Mouse (Mus musculus): ENCODE data around the gene Kcna2. TPM values are rescaled to one million over a fixed set of nuclear protein-coding genes. Genes with fewer than 3 reads are reported as not detected.

Gene Kcna2
- polyA plus RNA-seq, 1 experiment from 2014 or later: 0.87 TPM

DNA sequence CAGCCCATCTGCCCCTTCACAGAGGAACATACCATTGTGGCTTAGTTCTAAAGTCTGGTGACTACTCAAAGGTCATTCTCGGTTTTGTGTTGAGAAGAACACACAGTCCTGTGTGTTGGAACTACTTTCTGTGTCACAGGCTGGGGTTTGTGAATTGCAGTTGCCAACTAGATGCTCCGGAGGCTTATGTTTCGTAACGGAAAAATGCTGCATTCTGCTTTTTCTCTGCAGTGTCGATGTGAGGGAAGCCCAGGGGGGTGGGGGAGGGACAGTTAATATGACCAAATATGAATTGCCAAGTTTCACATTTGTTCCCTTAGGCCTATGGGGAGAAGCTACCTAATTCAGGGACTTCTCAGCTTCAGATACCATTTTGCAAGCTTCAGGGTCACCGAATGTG lies 5.0 kb downstream of the Kcna2 start:
- TF ChIP-seq EP300 (IDR thresholded peaks at IDR 0.05) (no peak), CTCF (IDR thresholded peaks at IDR 0.05) (no peak)
- 64% methylated on average over 6 of the region's 6 CpGs for WGBS
- 0 out of 2 replicates have a peak, but pooled peaks have one; percentile 10 for ATAC-seq
- Histone ChIP-seq H3K9ac (replicated peaks; ENCODE audit: low read depth) (no peak overlapping the region), H3K4me2 (replicated peaks; ENCODE audit: low read depth, low read length) (peak overlapping the region; percentile 29), H3K36me3 (ENCODE audit: insufficient read depth, low read length) (no peaks in the 10 kb centered on the region), H3K4me1 (ENCODE audit: insufficient read depth, low read depth, low read length) (no peaks in the 10 kb centered on the region), H3K9me3 (ENCODE audit: low read length) (no peaks in the 10 kb centered on the region), H3K27me3 (replicated peaks; ENCODE audit: insufficient read depth, low read length) (peaks cover 11% of the 10 kb centered on the region), H3K27ac (ENCODE audit: low read length) (no peak overlapping the region), H3K4me3 (ENCODE audit: low read depth, low read length) (no peak overlapping the region)
- DNase-seq (ENCODE audit: low spot score): peak; percentile 36

GRCm38 (mm10) chr3:107112498-107112897 lies 11.6 kb downstream of the Kcna2 start:
- Histone ChIP-seq H3K9ac (replicated peaks; ENCODE audit: low read depth) (no peak overlapping the region), H3K9me3 (ENCODE audit: low read length) (no peaks in the 10 kb centered on the region), H3K36me3 (ENCODE audit: insufficient read depth, low read length) (no peaks in the 10 kb centered on the region), H3K4me1 (ENCODE audit: insufficient read depth, low read depth, low read length) (no peaks in the 10 kb centered on the region; the same call in 1 of the 2 replicates), H3K27ac (ENCODE audit: low read length) (no peak overlapping the region), H3K4me3 (ENCODE audit: low read depth, low read length) (no peak overlapping the region), H3K4me2 (replicated peaks; ENCODE audit: low read depth, low read length) (no peak overlapping the region), H3K27me3 (replicated peaks; ENCODE audit: insufficient read depth, low read length) (no peaks in the 10 kb centered on the region)
- ATAC-seq (no peak), DNase-seq (ENCODE audit: low spot score) (no peak)
- TF ChIP-seq EP300 (IDR thresholded peaks at IDR 0.05) (no peak), CTCF (IDR thresholded peaks at IDR 0.05) (no peak)
- WGBS: 40% methylated on average over 4 of the region's 4 CpGs

DNA sequence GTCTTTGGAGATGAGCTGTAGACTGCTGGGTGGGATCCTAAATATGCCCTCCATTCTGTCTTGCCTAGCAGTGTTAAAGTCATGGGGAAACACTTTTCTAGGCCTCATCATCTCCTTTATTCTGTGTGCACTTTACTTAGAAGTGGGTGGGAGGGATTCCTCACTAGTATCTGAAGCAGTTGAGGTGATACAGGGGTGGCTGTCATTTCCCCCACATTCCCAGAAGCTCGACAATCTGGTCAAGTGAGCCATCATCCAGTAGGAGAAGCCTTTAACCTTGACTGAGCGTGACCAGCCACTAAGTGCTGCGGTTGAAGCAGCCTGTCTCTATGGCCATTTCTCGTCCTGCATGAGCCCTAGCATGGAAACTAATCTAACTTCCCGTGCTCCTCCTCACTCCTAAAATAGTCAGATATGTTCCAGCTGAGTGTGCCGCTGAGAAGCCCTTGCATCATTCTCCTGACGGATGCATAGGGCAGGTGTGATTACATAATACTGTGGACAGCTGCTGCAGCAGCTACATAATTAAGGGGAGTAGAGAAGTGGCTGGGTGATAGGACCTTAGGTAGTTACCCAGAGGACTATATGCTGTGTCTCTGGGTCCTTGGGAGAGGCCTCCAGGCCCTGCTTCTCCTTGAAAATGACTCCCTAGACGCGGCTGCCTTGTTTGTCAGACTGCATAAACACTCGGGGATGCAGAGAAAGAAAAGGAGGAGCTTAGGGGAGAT lies 12.2 kb downstream of the Kcna2 start:
- no peaks in the 10 kb centered on the region for H3K27me3 ChIP-seq (replicated peaks; ENCODE audit: insufficient read depth, low read length)
- DNase-seq (ENCODE audit: low spot score) (no peak), ATAC-seq (peak; percentile 33; the same call in 1 of the 2 replicates)
- no peaks in the 10 kb centered on the region; the same call in 1 of the 2 replicates for H3K4me1 ChIP-seq (ENCODE audit: insufficient read depth, low read depth, low read length)
- H3K9me3 ChIP-seq (ENCODE audit: low read length): no peaks in the 10 kb centered on the region
- 0 out of 2 replicates have a peak overlapping the region, but pooled peaks have one; percentile 14 for H3K27ac ChIP-seq (ENCODE audit: low read length)
- no peak overlapping the region for H3K4me2 ChIP-seq (replicated peaks; ENCODE audit: low read depth, low read length)
- no peak overlapping the region for H3K9ac ChIP-seq (replicated peaks; ENCODE audit: low read depth)
- no peak overlapping the region for H3K4me3 ChIP-seq (ENCODE audit: low read depth, low read length)
- no peak for TF ChIP-seq EP300 (IDR thresholded peaks at IDR 0.05)
- no peak for TF ChIP-seq CTCF (IDR thresholded peaks at IDR 0.05)
- H3K36me3 ChIP-seq (ENCODE audit: insufficient read depth, low read length): no peaks in the 10 kb centered on the region
- 50% methylated on average over 10 of the region's 10 CpGs for WGBS

DNA sequence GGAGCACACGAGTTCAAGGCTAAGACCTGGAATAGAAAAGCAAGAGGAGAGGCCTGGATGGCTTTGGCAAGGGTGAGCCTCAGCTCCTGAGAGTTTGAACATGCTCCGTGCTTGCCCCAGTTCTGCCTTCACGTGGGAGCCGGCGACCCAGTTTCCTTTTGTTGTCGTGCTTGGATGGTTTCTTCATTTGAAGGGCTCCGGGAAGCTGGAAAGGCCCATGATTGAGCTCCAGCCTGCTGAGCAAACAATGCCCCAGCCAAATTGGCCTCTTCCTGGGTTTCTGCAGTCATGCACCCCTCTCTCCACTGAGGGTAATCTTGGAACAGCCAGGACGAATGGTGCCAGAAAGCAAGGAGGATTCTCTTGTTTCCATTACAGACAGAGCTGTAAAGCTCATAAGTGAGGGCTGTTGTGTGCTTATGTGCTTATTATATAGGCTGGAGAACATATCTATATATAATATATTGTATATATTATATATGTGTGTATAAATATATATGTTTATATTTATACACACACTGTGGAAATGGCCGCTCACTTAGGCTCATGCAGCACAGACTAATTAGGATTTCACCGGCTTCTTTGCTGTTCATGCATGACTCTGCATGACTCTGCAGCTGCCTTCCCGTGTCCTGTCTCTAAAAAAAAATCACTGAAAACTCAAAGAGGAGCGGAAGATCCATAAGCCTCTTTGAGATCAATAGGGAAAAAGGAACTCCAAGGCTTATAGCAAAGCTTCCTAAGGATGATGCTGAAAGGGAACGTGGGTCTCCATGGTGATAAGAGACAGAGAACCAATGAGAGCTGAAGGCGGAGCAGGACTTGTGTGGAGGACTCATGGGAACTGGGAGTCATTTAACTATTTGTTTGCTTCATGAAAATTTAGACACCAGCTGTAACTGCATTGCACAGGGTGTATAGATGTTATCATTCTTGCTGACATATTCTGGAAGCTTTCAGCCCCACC lies 13.1 kb downstream of the Kcna2 start:
- Histone ChIP-seq H3K9me3 (ENCODE audit: low read length) (no peaks in the 10 kb centered on the region), H3K36me3 (ENCODE audit: insufficient read depth, low read length) (no peaks in the 10 kb centered on the region), H3K4me3 (ENCODE audit: low read depth, low read length) (no peak overlapping the region), H3K4me2 (replicated peaks; ENCODE audit: low read depth, low read length) (no peak overlapping the region), H3K9ac (replicated peaks; ENCODE audit: low read depth) (no peak overlapping the region), H3K4me1 (ENCODE audit: insufficient read depth, low read depth, low read length) (no peaks in the 10 kb centered on the region; the same call in 1 of the 2 replicates), H3K27me3 (replicated peaks; ENCODE audit: insufficient read depth, low read length) (no peaks in the 10 kb centered on the region), H3K27ac (ENCODE audit: low read length) (0 out of 2 replicates have a peak overlapping the region, but pooled peaks have one; percentile 14)
- no peak for ATAC-seq
- WGBS: 48% methylated on average over 14 of the region's 14 CpGs
- DNase-seq (ENCODE audit: low spot score): no peak
- no peak for TF ChIP-seq EP300 (IDR thresholded peaks at IDR 0.05)
- TF ChIP-seq CTCF (IDR thresholded peaks at IDR 0.05): no peak

DNA sequence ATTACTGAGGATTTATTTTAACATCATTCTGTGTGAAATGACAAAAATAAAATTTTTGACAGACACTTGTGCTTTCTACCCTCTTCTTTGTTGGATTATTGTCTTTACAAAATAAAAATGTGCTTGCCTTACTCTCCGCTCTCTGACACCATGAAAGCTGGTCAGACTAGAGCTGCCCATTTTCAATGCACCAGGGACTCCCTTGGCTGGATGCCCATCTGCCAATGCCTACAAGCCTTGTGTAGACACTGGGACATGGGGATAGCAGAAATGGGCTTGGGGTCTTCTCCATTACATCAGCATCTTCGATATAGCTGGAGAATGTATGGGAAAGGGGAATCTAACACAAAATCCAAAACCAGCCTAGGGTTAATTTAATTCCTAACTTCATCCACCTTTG lies 14.0 kb downstream of the Kcna2 start:
- Histone ChIP-seq H3K9ac (replicated peaks; ENCODE audit: low read depth) (no peak overlapping the region), H3K4me1 (ENCODE audit: insufficient read depth, low read depth, low read length) (no peaks in the 10 kb centered on the region; the same call in 1 of the 2 replicates), H3K4me3 (ENCODE audit: low read depth, low read length) (no peak overlapping the region), H3K36me3 (ENCODE audit: insufficient read depth, low read length) (no peaks in the 10 kb centered on the region), H3K27ac (ENCODE audit: low read length) (no peak overlapping the region), H3K27me3 (replicated peaks; ENCODE audit: insufficient read depth, low read length) (no peaks in the 10 kb centered on the region), H3K9me3 (ENCODE audit: low read length) (no peaks in the 10 kb centered on the region), H3K4me2 (replicated peaks; ENCODE audit: low read depth, low read length) (no peak overlapping the region)
- DNase-seq (ENCODE audit: low spot score): no peak
- no peak for ATAC-seq
- no peak for TF ChIP-seq EP300 (IDR thresholded peaks at IDR 0.05)
- no peak for TF ChIP-seq CTCF (IDR thresholded peaks at IDR 0.05)
- WGBS: 88% methylated on average over 2 of the region's 2 CpGs

DNA sequence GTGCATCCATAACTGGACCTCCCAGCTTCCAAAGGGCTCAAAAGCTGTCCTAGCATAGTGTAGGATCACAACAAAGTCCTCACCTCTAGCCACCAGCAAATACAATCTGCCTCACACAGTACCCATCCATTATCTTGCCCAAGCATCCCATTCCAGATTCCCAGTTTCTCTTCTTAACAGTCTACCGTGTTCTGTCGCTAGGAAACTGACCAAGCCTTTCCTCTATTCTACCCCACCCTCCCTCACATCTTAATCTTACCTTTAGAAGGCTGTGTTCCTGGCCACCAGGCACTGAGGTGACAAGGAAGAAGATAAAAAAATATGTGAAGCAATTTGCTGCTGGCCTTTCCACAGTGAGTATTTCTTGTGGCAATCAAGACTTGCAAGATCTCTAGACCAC lies 14.8 kb downstream of the Kcna2 start:
- H3K4me1 ChIP-seq (ENCODE audit: insufficient read depth, low read depth, low read length): no peaks in the 10 kb centered on the region; the same call in 1 of the 2 replicates
- no peaks in the 10 kb centered on the region for H3K27me3 ChIP-seq (replicated peaks; ENCODE audit: insufficient read depth, low read length)
- H3K9ac ChIP-seq (replicated peaks; ENCODE audit: low read depth): no peak overlapping the region
- no peak overlapping the region for H3K4me3 ChIP-seq (ENCODE audit: low read depth, low read length)
- TF ChIP-seq CTCF (IDR thresholded peaks at IDR 0.05) (no peak), EP300 (IDR thresholded peaks at IDR 0.05) (no peak)
- H3K36me3 ChIP-seq (ENCODE audit: insufficient read depth, low read length): no peaks in the 10 kb centered on the region
- H3K27ac ChIP-seq (ENCODE audit: low read length): no peak overlapping the region
- no peak for DNase-seq (ENCODE audit: low spot score)
- no peaks in the 10 kb centered on the region for H3K9me3 ChIP-seq (ENCODE audit: low read length)
- ATAC-seq: no peak
- 65% methylated on average over 2 of the region's 2 CpGs for WGBS
- no peak overlapping the region for H3K4me2 ChIP-seq (replicated peaks; ENCODE audit: low read depth, low read length)

All from lung, postnatal 0 days (tissue).